Mouse (Mus musculus) megakaryocyte, embryonic 14.5 days (primary cell): ENCODE data around the gene Epha4.

Experiments
- FLI1 ChIP-seq: IDR thresholded peaks from 2 replicates; pipeline ENCODE4 v1.6.1; 2012; ENCODE audit warnings: low read length, inconsistent platforms, mixed read lengths
- GATA1 ChIP-seq: IDR thresholded peaks from 3 replicates; pipeline ENCODE4 v1.6.1; 2012; ENCODE audit warnings: mixed read lengths, low read length, inconsistent platforms, borderline replicate concordance

DNA sequence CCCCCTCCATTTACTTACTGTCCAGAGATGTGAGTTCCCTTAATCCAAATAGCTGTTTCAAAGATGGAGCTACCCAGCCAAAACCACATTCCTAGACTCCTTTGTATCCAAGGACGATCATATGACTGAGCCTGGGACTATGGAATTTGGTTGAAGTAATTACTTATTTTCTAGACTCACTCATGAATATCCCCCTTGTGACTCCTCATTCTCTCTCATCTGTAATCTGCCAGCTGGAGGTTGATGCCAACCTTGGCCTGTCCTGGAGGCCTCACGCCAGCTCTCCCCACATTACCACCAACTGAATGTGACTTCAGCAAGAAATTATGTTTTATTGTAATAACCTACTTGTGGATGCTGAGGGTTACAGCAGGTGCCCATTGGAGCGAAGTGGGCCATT lies 104.7 kb downstream of the Epha4 start:
- TF ChIP-seq GATA1 (no peak), FLI1 (no peak)
